Mouse (Mus musculus): ENCODE results near the gene Ldlrad1.

- TF ChIP-seq CTCF (IDR thresholded peaks at IDR 0.05; ENCODE audit: low read depth) = no peak
- no peak for TF ChIP-seq EP300 (IDR thresholded peaks at IDR 0.05; ENCODE audit: low read depth)
Measured at GRCm38 (mm10) chr4:107166700-107167099, 42.3 kb upstream of the Ldlrad1 start.

All from liver, postnatal 0 days (tissue).